Mouse (Mus musculus) left cerebral cortex, adult 2 months (tissue): ENCODE results near the gene Prl8a1. TPM values are rescaled to one million over a fixed set of nuclear protein-coding genes. Genes with fewer than 3 reads are reported as not detected.

Source experiments
- DNase-seq, 2 experiments: peaks; one replicate each; pipeline ENCODE4 v3.0.0; 2021 to 2022; ENCODE audit warnings: low spot score in 2 of 2, mixed read lengths in 1 of 2; ENCODE audit errors: extremely low spot score in 1 of 2
- H3K27ac ChIP-seq: fragments of 200-600 bp; 2 replicates; pipeline ENCODE4 v1.8.1; 2022
- H3K4me3 ChIP-seq: fragments of 200-600 bp; 2 replicates; pipeline ENCODE4 v1.8.1; 2022
- CTCF ChIP-seq: fragments of 200-600 bp; IDR thresholded peaks from 2 replicates; pipeline ENCODE4 v1.8.1; 2022; ENCODE audit warnings: antibody characterized with exemption, mild to moderate bottlenecking, moderate library complexity
- intact Hi-C: fragments of 180-260 bp; cut with DNase I; formaldehyde crosslinking; loops from one replicate; pipeline ENCODE4 v1.15.1; 2025
- long read RNA-seq, 2 experiments: library from polyadenylated mRNA; stranded (forward); transcript quantifications; one replicate each; pipeline ENCODE4 v2.0.0; 2021; ENCODE audit warnings: borderline mapping rate in 2 of 2
- total RNA-seq, 2 experiments: library from RNA; stranded (reverse); gene quantifications; 2 replicates each; pipeline ENCODE4 v1.2.3; 2021

The Prl8a1 gene
- not detected for total RNA-seq
- long read RNA-seq, experiment 1 = 0 reads
- long read RNA-seq, experiment 2 = 0 reads

GRCm38 (mm10) chr13:27582071-27582470 lies at the start of gene Prl8a1:
Gene Prl8a1 (minus strand): TSS chr13:27582171.
- intact Hi-C loops = no loop called here
- Histone ChIP-seq H3K27ac (no peak within 1 kb of the TSS), H3K4me3 (no peak within 1 kb of the TSS)
- no peak for TF ChIP-seq CTCF
- DNase-seq = no peak

GRCm38 (mm10) chr13:27610482-27610881 lies 28.5 kb upstream of the Prl8a1 start, which contains the start of gene Prl7b1:
Gene Prl7b1 (minus strand): TSS chr13:27610582.
- no peak within 1 kb of the TSS for H3K27ac ChIP-seq
- no peak for DNase-seq
- H3K4me3 ChIP-seq = no peak within 1 kb of the TSS
- TF ChIP-seq CTCF = no peak
- intact Hi-C loops = no loop called here

GRCm38 (mm10) chr13:27564506-27564905 lies 17.5 kb downstream of the Prl8a1 start, which contains the start of gene Prl8a9:
Gene Prl8a9 (minus strand): TSS chr13:27564606.
- no peak for DNase-seq
- H3K4me3 ChIP-seq = no peak within 1 kb of the TSS
- no peak for TF ChIP-seq CTCF
- intact Hi-C loops = no loop called here
- no peak within 1 kb of the TSS for H3K27ac ChIP-seq

- DNase-seq = no peak
- Histone ChIP-seq H3K4me3 (no peak overlapping the region), H3K27ac (no peak overlapping the region)
- intact Hi-C loops = no loop called here
- no peak for TF ChIP-seq CTCF
These were observed 28.6 kb downstream of the Prl8a1 start for GRCm38 (mm10) chr13:27553336-27553735.

Other genes with a start within 250 kb of the Prl8a1 start
- gene Prl8a2, start 236.5 kb downstream of the Prl8a1 start, total RNA-seq = not detected
- not detected for gene Prl2b1, start 191.3 kb downstream of the Prl8a1 start, total RNA-seq
- gene Prl8a6, start 143.5 kb downstream of the Prl8a1 start, total RNA-seq = not detected
- not detected for gene Prl8a8, start 69.0 kb downstream of the Prl8a1 start, total RNA-seq
- gene Prl8a9, start 17.6 kb downstream of the Prl8a1 start, total RNA-seq = not detected
- not detected for gene Prl7b1, start 28.4 kb upstream of the Prl8a1 start, total RNA-seq
- gene Prl7a1, start 60.3 kb upstream of the Prl8a1 start, total RNA-seq = not detected
- not detected for gene Prl7a2, start 85.9 kb upstream of the Prl8a1 start, total RNA-seq
- not detected for gene Prl7d1, start 134.6 kb upstream of the Prl8a1 start, total RNA-seq
- not detected for gene Prl7c1, start 198.6 kb upstream of the Prl8a1 start, total RNA-seq
- gene Prl2a1, start 219.5 kb upstream of the Prl8a1 start, total RNA-seq = not detected